Mouse (Mus musculus) adrenal gland (tissue): ENCODE data around the gene Pate4.
"Not testable (repeated sequence)": the region's sequence is repeated elsewhere in the genome, so short reads cannot be mapped to it uniquely, and the experiment has no call there.

Experiments
- intact Hi-C: fragments of 180-260 bp; cut with DNase I; formaldehyde crosslinking; loops from one replicate; pipeline ENCODE4 v1.15.1; 2025
- long read RNA-seq, 2 experiments: library from polyadenylated mRNA; unstranded; transcript quantifications; one replicate each; pipeline ENCODE4 v2.0.0; 2020; ENCODE audit warnings: borderline replicate concordance in 1 of 2; ENCODE audit not compliant: insufficient replicate concordance in 1 of 2

The Pate4 gene
- long read RNA-seq, experiment 1 = 0 reads
- long read RNA-seq, experiment 2 = 0 reads

DNA sequence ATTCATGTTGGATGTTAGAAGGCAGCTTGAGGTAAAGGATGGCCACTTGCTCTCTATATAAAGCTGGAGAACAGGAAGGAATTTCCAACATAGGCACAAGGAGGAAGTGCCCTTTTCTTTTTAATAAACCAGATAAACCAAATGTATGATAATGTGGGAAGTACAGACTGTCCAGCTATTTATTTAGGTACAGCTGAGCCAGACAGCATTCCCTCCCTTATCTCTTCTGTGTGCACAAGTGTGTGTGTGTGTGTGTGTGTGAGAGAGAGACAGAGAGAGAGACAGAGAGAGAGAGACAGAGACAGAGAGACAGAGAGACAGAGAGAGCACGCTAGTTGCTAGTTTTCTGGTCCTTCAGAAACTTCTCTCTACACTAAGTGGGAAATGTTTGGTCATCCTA, at the start of gene Pate4:
Pate4 (minus strand) TSS at position 101 of the 400 bp plus-strand sequence.
- intact Hi-C loops = no loop called here

- intact Hi-C loops = no loop called here
Measured at GRCm38 (mm10) chr9:35648102-35648501, 36.4 kb upstream of the Pate4 start, which contains the start of gene Pate3. Gene Pate3 (minus strand): TSS chr9:35648202.

GRCm38 (mm10) chr9:35632981-35633380, 21.2 kb upstream of the Pate4 start:
- intact Hi-C loops = no loop called here

- intact Hi-C loops = not testable (repeated sequence)
Measured at GRCm38 (mm10) chr9:35616784-35617183, 5.0 kb upstream of the Pate4 start.

- intact Hi-C loops = no loop called here
Measured at GRCm38 (mm10) chr9:35614005-35614404, 2.3 kb upstream of the Pate4 start.

- intact Hi-C loops = no loop called here
Measured at GRCm38 (mm10) chr9:35607647-35608405, 3.9 kb downstream of the Pate4 start.

DNA sequence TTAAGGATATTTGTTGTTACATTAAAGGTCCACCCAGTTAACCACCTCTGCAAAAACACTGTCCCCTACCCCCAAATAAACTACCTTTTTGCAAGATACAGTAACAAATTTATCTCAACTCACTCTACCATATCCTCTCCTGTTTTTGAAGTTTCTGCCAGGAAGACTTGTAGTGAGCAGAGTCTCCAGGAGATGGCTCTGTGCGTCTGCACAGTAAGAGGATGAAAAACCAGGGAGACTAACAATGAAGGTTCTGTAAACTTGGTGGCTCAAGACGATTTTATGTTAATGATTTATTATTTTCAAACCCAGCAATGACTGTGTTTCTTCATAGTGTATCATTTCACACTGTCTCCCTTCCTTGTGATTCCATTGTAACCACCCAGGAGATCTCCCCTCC, 18.8 kb downstream of the Pate4 start:
- intact Hi-C loops = no loop called here

DNA sequence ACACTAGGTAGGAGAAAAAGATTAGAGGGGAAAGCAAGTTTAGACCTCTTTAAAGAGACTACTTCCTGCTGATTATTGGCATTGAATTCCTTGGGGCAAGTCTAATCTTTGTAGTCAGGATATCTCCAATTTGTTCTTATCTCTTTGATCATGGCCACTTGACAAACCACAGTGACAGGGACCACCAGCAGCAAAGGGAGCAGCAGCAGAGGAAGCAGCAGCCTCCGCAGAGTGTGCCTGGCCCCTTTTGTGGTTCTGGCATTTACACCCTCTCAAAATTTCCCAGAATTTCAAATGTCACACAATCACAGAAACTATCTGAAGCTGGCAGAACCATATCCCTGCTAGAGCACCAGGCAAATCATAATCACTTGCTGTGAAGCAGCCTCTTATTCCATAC, 24.1 kb downstream of the Pate4 start:
- intact Hi-C loops = no loop called here

DNA sequence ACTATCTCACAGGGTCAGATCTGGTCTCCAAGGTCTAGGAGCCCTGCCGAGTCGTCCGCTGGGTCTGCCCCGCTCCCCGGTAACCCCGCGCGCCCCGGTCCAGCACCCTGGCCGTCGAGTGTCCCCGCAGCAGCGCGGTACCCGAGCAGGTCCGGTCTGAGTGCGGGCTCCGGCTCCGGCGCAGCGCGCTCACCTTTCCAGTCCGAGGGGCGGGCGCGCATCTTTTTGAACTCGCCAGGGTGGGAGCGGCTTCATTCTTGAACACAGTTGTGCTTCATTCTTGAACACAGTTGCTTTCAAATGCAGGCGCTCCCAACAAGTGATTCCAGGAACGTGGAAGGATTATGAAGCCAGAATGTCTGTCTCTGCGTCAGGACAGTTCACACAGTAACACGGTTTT, 37.3 kb downstream of the Pate4 start:
- intact Hi-C loops = no loop called here

DNA sequence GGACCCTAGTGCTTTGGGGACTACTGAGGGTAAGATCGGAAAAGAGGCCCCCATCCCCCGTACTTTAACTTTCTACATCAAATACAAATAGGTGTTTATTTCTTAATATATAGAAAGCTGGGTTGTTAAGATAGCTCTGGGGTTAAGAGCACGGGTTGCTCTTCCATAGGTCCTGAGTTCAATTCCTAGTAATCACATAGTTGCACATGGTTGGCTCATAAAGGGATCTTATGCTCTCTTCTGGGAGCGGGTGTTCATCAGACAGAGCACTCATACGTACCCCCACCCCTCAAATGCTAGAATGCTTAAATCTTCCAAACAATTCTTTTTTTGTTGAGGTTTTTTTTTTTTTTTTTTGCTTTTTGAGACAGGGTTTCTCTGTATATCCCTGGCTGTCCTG, 41.1 kb downstream of the Pate4 start:
- intact Hi-C loops = no loop called here

DNA sequence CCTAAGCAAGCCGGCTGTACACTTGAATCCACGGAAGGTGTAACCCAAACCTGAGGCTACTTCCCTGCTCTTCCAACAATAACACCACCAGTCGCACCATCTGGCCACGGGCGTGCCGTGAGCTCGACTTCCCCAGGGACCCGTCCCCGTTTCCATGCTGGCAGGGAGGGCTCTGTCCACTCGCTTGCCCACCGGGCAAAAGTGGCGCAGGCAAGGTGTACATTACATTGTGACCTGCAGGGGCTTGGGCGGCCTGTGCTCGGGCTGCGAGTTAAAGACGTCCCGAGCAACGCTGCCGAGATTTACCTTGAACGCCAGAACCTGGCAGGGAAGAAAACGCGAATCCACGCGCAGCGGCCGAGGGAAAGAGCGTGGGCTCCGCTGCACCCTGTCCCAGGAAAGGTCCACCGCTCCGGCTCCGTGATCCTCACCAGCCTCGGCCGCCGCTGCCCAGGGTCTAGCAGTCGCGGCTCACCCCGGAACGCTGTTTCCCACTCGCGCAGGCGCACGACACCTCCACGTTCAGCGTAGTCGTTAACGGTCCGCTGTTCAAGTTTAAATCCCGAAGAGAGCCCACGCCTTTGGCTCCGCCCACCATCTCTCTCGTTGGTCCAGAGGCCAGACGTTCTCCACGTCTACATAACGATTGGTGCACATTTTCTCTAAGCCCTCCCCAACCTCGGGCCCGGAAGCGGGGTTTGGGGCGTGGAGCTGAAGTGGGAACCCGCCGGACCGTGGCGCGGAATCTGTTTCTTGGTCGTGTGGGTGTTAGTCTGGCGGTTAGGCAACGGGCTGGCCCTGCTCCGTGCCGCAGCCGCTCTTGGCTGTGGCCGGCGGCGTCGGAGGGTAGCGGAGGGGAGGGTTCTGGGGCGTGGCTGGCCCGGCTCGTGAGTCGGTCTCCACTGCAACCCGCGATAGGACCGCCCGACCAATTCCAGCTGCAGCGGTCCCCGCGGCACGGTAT, 41.9 kb downstream of the Pate4 start, which contains the start of the genes Pate2 and Hyls1:
Pate2 (plus strand) TSS at position 714 of the 964 bp plus-strand sequence.
Hyls1 (minus strand) TSS at position 828 of the 964 bp plus-strand sequence.
- intact Hi-C loops = no loop called here

DNA sequence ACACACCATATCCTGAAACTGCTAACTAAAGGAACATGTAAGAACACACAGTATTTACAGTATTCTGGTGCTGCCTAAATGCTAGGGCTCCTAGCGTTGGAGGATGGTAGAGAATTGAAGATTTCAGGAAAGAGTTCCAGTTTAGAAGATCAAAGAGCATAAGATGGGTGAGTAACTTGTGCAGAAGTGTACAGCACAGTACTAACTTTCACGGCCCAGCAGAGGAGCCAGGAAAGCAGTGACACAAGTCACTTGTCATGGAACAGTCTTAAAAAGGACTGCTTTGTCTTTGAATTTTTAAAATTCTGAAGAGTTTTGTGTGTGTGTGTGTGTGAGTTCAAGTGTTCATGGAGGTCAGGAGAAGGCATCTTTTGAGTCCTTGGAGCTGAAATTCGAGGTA, 43.7 kb downstream of the Pate4 start:
- intact Hi-C loops = no loop called here

DNA sequence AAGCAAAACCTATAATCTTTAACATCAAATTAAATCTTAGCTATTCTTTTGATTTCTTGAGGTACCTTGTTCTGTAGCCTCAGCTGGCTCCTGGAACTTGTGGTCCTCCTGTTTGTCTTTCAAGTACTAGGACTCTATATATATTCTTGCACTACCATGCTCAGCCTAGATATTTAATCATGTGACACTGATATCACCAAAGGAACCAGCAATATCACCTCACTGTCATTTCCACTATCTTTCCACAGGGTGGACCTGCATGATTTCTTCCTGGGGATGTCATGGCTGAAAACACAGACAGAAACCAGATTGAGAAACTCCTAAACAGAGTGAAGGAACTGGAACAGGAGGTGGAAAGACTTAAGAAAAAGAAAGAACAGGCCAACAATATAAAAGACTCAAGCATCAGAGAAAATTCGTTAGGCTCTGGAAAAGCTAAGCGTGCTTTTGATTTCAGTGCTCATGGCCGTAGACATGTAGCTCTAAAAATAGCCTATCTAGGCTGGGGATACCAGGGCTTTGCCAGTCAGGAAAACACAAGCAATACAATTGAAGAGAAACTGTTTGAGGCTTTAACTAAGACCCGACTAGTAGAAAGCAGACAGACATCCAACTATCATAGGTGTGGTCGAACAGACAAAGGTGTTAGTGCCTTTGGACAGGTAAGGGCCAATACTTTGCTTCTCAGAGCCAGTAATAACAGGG, 47.1 kb downstream of the Pate4 start:
- intact Hi-C loops = no loop called here

GRCm38 (mm10) chr9:35561583-35561982, 50.2 kb downstream of the Pate4 start:
- intact Hi-C loops = no loop called here

DNA sequence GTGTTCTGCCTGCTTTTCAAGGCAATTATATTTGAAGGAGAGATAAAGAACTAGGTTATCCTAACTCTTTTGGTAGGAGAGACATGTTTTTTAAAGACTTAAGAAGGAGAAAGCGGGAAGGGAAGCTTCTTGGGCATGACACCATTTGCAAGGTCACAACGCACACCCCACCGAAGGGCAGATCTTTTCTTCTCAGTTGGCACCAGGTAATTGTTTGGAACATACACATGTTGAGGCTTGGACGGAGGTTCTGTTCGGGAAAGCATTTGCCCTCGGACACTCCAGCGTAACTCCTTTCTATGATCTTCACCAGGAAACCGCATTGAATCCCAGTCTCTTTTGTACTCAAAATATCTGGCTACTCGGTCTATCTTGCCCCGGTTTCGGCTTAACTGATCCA, 50.7 kb downstream of the Pate4 start:
- intact Hi-C loops = no loop called here

GRCm38 (mm10) chr9:35559009-35559890, 52.5 kb downstream of the Pate4 start:
- intact Hi-C loops = no loop called here

DNA sequence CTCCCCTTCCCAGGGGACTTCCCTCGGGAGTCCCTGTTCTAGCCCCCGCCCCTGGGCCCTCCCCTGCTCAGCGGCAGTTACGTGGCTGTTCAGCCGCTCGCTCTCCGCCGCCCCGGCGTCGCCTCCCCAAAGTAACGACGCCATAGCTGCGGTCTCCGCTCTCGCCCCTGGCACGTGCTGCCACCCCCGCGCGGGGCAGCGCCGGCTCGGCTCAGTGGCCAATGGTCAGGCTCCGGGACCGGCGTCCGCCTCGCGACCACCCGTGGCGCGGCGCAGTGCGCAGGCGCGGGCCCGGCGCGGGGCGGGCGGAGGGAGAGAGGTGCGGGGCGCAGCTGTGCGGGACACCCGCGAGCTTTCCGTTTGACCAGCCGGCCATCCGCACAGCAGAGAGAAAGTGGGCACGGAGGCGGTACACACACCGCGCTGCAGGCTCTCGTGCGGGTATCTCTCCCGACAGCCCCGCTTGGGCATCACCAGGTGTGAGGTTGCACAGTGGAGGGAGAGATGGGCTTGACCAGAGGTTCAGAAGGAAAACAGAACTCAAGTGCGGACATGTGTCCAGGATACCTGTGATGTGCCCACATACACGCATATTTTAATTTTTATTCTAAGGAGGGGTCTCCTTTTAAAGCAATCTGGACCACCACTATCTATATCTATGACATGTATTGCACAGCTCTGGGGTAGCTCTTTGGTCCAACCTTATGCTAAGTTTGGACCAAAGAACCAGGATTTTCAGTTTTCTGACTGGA, 53.3 kb downstream of the Pate4 start, which contains the start of the genes Ddx25 and Pus3:
Ddx25 (minus strand) TSS at position 272 of the 752 bp plus-strand sequence.
Pus3 (plus strand) TSS at position 339 of the 752 bp plus-strand sequence.
- intact Hi-C loops = no loop called here
